Mouse (Mus musculus): ENCODE data around the gene Gm10643. TPM values are rescaled to one million over a fixed set of nuclear protein-coding genes. Genes with fewer than 3 reads are reported as not detected.
A peak's percentile ranks its signal among the peaks of the same experiment; 100 is the strongest.

Gene Gm10643
- total RNA-seq (2014; fragmentation: Nextera tagmentation) (0.90 and 1.5 TPM in 2 replicates), total RNA-seq (2017) (0.34 and 1.8 TPM in 2 replicates)

DNA sequence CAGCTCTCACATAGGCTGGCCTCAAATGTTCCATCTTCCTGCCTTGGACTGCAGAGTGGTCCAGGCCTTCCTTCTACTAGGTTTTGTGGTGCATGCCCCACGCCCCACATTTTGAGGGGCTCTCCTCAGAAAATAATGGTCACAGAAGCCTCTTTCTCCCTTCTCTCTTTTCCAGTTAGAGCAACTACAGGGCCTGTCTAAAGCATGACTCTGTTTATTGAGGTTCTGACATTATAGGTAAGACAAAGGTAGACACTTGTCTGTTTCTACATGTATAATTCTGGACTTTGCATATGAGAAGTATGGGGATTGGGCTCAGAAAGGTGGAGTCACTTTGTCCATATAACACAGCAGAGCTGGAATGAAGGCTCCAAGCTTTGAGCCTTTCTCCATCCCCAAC is at the start of gene Gm10643:
Gene Gm10643 (minus strand): TSS at position 101 of the 400 bp plus-strand sequence.
- ATAC-seq (replicated peaks; ENCODE audit: poor library complexity, severe bottlenecking): no peak

DNA sequence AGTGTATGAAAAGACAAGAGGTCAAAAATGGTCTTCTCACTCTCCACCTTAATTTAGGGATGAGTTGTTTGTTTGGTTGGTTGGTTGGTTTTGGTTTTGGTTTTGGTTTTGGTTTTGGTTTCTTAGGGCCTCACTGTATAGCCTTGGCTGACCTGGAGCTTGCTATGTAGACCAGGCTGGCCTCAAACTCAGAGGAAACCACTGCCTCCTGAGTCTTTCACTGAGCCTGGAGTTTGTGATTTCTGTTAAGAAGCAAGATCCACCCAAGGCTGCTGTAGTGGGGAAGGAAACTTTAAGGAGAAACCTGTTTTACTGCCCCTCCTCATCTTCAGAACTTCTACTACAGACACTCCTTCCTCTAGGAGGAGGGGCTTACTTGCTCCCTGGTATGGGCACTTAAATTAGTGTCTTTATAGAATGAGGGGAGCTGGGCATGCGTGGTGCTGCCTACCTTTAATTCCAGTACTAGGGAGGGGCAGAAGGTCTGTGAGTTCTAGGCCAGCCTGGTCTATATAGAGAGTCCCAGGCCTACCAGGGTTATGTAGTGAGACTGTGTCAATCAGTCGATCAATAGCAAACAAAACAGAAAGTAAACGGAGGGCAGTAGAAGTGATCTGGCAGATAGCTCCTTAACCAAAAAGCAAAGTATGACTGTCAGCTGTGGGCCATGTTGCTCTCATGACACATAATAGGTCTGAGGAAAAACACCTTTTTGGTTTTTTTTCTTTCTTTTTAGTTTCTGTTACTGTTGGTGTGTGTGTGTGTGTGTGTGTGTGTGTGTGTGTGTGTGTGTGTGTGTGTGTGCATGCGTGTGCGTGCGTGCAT is 41.5 kb upstream of the Gm10643 start:
- ATAC-seq (replicated peaks; ENCODE audit: poor library complexity, severe bottlenecking): no peak

DNA sequence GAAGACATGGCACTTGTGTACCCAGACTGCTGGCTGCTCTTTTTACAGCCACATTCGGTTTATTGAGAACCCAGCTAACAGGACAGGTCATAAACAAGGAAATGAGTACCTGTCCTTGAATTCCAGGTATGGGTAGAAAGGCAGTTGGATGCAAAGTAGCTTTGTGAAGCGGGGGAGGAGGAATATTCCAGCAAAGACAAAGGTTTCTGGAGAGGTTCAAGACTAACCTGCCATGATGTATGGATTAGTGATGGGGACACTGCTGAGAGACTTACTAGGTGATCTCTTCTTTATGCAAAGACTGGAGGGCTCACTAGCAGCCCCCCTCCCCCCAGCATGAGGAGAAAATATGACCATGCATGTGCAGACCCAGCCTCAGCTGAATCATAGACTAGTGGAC is 40.7 kb upstream of the Gm10643 start:
- ATAC-seq (replicated peaks; ENCODE audit: poor library complexity, severe bottlenecking): no peak

DNA sequence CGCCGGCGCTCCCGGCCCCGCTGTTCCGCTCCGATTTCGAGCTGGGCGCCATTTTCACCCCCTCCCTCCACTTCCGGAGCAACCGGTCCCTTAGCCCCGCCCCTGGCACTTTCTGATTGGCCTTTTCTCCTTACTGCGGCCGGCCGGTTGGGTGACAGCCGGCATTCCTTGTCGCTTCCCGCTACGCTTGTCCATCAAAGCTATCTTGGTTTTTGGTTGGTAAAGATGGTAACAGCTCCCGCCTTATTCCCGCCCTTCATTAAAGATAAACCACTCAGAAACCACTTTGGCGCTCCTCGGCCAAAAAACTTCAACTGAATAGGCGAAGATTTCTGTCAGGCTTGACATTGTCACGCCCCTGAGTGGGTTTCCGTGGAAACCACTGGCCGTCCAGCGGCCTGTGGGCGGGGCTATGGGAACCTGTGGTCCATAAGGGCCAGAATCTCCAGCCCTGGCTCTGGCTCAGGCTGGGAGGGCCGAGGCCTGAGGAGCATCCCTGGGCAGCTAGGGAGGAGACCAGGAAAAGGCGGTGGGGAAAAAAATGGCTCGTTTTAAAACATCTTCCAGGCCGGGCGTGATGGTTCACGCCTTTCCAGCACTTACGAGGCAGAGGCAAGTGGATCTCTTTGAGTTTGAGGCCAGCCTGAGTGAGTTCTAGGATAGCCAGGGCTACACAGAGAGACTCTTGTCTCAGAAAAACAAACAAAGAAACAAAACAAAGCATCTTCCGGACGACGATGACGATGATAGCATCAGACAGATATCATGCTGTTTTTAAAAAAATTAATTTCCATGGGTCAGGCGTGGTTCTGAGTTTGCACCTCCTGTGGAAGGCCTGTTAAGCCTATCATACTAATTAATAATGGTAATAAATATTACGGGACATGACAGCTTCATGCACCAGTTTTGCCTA is 40.0 kb upstream of the Gm10643 start, which contains the start of gene Dcaf15:
Gene Dcaf15 (minus strand): TSS at position 72 of the 913 bp plus-strand sequence.
- ATAC-seq (replicated peaks; ENCODE audit: poor library complexity, severe bottlenecking): peak; percentile 94

DNA sequence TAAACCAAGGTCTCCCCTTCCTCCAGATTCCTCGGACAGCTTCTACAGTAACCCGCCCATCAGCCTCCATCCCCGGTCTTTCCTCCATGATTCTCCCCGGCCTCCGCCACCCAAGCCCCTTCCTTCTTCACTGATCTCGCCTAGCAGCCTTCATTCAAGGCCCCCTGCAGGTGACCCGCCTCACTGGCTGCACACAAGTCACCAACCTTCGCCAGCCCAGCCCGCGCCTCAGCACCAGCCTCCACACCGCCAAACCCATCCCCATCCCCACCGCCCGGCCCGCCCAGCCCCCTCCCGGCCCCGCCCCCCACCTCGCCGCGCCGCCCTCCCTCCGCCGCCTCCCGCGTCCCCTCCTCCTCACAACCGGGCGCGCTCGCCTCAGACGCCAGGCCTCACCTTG is 39.3 kb upstream of the Gm10643 start:
- peak; percentile 63 for ATAC-seq (replicated peaks; ENCODE audit: poor library complexity, severe bottlenecking)

DNA sequence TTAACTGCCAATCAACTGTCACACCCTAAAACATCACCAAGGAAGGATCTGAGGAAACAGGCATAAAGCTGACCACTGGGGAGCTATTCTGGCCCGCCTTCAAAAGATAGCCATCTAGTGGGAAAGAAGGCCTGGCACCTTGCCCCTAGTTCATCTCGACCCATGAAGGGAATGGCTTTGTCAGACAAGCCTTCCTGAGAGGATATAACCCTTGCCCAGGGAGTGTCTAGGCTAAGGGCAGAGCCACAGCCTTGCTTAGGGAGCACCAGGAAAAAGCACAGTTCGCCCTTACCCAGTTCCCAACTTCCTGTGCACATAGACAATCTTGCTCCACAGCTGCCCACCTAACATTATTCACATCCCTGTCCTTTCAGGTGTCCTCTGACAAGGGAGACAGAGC is 38.7 kb upstream of the Gm10643 start:
- ATAC-seq (replicated peaks; ENCODE audit: poor library complexity, severe bottlenecking): no peak

DNA sequence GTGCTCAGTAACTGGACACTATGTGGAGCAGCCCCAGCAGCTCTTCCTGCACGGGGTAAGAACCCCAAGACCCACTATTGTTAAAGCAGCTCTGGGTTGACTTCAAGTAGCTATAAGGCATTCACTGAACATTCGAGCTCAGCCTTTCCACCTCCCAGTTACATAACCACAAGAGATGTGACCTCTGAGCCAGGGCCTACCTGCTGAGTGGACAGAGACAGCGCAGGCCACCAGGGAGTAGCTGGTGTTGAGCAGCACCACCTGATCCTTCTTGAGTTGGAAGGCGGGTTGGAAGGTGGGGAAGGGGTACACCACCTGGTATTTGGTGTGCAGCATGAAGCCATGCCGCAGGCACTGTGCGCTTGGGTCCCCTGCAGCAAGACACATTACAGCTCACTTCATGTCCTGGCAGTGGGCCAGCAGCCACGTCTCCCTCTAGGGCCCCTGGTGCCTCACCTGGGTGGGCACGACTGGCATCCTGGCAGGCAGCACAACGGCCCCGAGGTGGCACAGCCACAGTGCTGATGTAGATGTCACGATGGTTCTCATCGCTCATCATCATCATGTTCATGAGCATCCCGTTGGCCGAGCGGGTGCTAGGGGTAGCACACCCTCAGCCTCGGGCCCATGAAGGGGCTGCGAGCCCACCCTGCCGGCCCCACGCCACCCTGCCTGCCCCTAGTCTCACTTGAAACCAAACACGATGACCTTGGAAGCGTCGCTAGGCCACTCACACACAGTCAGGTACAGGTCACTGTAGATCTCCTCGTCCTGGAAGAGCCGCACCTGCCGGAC is 36.7 kb upstream of the Gm10643 start:
- no peak for ATAC-seq (replicated peaks; ENCODE audit: poor library complexity, severe bottlenecking)

DNA sequence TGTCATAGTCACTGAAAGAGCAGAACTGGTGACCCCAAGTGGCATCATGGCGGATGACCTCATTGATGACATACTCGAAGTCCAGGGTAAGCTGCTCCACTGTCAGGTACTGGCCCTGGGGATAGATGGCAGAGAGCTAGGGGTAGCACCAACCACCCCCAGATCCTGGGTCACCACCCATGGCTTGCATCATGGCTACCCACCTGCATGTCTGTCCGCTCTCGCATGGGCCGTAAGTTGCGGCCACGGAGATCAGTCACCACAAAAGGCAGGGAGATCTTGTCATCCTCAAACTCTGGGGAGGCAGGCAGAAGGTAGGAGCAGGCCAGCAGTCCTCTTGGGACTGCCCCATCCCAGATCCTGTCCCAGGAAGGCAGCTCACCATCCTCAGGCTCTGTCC is 33.4 kb upstream of the Gm10643 start:
- no peak for ATAC-seq (replicated peaks; ENCODE audit: poor library complexity, severe bottlenecking)

DNA sequence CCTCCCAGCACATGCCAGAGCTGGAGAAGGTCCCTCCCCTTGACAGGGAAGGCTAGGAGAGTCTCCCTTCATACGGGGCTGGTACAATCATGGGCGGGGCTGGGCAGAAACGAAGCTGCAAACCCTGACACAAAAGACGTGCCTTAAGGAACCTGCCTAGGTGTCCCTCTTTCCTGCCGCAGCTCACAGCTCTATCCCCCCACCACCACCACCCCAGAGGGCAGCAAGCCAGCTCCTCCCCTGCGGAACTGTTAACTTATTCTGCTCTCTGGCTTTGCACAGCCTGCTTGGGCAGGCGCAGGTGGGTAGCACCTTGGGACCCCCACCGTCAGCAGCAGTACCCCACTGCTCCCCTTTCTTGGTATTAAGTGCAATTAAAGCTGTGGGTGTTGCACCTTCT is 31.1 kb upstream of the Gm10643 start:
- no peak for ATAC-seq (replicated peaks; ENCODE audit: poor library complexity, severe bottlenecking)

DNA sequence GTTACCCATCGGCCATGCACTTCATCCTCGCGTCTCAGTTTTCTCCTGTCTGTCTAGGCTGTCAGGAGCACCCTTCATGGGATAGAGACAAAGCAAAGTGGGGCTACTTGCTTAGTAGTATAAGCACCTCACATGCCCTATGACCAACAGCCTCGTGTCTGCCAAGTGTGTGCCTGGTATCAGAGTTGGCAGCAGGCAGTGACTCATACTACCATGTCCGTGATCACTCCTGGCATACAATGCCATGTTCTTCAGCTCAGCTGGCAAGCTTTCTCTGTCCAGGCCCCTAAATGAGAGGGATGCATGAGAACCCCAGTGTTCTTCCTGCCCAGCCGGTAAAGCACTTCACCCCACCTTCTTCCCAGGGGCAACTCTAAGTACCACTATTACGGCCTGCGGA is 25.6 kb upstream of the Gm10643 start:
- ATAC-seq (replicated peaks; ENCODE audit: poor library complexity, severe bottlenecking): no peak

DNA sequence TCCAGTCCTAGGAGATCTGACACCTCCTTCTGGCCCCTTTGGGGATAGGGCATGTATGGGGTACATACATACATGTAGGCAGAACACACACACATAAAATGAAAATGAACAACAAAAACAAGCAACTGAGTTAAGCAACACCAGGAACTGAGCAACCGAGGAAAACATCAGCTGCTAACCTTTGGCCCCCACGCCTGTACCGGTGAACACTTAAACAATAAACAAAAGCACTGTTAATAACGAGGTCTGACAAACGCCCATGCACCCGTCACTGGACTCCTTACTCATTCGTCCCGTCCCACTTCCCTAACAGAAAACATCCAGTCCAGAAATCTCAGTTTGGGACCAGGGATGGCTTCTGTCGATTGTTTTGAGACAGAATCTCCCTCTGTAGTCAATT is 24.3 kb upstream of the Gm10643 start:
- ATAC-seq (replicated peaks; ENCODE audit: poor library complexity, severe bottlenecking): no peak

DNA sequence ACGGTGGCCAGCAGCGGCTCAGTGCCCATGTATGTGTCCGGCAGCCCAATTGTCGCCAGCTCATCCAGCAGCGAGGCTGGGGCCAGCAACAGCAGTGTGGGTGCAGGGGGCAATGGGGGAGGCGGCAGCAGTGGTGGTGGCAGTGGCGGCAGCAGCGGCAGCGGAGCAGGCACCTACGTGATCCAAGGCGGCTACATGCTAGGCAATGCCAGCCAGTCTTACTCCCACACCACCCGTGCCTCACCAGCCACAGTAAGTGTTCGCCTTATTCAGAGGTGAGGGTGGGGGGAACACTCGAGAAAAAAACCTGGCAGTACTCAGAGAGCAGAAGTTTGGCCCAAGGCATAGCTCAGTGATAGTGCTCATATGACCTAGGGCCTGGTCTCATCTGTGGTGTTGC is 22.9 kb upstream of the Gm10643 start:
- no peak for ATAC-seq (replicated peaks; ENCODE audit: poor library complexity, severe bottlenecking)

DNA sequence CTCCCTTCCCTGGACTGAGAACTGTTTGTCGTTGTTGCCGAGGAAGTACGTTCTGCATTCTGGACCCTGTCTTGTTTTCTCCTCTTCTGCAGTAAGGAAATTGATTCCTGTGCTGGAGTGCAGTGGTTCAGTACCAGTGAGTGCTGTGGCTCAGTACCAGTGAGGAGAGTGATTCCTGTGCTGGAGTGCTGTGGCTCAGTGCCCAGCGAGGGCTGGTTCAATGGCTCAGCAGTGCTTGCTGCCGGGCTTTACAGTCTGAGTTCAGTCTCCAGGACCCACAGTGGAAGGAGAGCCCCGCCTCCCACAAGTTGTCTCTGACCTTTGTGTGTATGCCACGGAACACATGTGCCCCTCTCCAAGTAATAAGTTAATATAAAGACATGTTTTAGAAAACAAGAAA is 22.2 kb upstream of the Gm10643 start:
- no peak for ATAC-seq (replicated peaks; ENCODE audit: poor library complexity, severe bottlenecking)

DNA sequence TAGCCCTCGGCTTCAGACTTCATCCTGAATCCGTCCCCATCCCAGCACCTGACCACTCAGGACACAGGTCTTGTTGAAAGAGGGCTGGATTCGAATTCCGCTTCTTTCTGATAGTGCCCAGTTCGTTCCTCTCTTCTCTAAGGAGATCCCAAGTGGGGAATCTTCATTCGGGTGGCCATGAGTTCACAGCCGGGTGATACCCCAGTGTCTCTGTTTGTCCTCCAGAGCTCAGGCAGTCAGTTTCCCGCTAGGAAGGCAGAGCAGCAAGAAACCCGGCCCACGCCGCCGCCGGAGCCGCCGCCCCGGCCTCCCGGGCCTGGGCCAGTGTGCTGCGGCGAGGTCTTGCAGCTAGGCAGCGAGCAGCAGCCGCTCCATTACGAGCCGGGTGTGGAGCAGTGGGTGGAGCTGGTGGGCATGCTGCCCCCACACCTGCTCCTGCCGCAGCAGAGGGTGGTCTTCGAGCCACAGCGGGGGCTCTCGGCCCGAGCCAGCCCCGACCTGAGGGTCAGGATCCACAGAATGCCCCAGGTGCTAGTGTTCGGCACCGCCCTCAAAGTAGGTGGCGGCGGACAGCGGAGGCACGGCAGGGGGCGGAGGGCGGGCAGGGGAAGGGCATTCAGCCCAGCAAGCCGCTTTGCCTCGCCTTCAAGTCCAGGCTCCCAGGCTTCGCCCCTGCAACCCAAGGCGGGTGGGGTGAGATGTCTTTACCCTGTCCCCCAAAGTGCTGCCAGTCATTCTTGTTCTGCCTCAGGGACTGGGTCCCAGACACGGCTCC is 19.6 kb upstream of the Gm10643 start:
- no peak for ATAC-seq (replicated peaks; ENCODE audit: poor library complexity, severe bottlenecking)

DNA sequence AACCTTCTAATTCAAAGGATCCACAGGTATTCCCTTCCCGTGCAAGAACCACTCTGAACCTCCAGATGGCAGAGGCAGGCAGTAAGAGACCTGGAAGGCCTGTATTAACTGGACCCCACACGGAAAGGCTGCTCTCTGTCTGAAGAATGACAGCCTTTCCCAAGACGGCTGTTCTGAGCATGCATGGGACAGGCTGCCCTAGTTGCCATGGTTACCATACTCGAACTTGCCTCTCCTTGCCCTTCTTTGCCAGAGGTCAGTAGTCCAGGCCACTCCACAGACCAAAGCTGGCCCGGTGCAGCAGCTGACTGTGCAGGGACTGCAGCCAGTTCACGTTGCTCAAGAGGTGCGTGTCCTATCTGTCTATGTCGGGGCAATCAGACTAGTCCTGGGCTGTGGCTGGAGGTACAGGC is 18.9 kb upstream of the Gm10643 start:
- no peak for ATAC-seq (replicated peaks; ENCODE audit: poor library complexity, severe bottlenecking)

DNA sequence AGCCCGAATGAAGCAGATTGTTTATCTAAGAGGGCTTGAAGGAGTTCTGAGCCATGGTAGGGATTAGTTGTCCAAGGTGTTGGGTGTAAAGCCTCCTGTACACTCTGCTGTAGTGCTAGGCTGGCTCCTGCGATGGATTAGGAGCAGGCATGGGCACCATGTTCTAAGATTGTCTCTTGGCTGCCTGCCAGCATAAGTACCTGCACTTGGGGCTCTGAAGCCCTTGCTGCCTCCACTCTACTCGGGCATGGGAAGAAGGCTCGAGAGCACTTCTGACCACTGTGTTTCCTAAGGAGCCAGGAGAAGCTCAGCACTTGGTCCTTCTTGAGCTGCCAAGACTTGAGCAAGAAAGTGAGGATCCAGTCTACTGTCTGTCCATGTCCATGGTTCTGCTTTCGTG is 14.3 kb upstream of the Gm10643 start:
- ATAC-seq (replicated peaks; ENCODE audit: poor library complexity, severe bottlenecking): no peak

DNA sequence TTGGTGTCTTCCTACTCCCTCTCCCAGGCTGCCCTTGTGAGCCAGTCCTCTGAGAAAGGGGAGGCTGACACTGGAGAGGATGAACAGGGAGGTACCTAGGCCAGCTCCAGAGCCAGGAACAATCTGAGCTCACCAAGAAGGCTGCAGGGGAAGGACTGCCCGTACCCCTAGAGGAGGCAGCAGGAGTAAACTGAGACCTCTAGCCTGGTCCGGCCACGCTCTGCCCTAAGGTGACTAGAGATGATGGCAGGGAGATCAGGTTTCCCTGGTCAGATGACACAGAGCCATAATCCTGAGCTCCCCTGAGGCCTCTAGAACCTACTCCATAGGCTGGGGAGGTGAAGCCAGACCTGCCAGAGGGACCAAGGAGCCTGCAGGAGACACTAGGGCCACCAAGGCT is 11.9 kb upstream of the Gm10643 start:
- ATAC-seq (replicated peaks; ENCODE audit: poor library complexity, severe bottlenecking): no peak

DNA sequence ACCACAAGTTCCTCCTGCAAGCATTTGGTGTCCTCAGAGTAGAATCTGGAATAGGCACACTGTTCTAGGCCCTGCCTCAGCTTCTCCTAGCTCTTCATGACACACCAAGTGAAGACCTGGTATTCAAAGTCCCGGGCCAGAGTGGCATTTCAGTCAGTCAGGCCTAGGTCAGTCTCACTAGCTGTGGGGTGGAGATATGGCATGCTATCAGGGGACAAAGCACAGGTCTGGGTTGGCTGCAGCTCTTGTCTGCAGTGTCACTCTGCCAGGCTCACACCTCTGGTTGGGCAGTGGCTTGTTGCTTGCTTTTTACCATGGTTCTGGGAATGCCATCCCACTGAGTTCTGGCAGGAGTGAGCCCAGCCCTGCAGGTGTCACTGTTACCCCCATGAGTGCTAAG is 11.5 kb upstream of the Gm10643 start:
- no peak for ATAC-seq (replicated peaks; ENCODE audit: poor library complexity, severe bottlenecking)

DNA sequence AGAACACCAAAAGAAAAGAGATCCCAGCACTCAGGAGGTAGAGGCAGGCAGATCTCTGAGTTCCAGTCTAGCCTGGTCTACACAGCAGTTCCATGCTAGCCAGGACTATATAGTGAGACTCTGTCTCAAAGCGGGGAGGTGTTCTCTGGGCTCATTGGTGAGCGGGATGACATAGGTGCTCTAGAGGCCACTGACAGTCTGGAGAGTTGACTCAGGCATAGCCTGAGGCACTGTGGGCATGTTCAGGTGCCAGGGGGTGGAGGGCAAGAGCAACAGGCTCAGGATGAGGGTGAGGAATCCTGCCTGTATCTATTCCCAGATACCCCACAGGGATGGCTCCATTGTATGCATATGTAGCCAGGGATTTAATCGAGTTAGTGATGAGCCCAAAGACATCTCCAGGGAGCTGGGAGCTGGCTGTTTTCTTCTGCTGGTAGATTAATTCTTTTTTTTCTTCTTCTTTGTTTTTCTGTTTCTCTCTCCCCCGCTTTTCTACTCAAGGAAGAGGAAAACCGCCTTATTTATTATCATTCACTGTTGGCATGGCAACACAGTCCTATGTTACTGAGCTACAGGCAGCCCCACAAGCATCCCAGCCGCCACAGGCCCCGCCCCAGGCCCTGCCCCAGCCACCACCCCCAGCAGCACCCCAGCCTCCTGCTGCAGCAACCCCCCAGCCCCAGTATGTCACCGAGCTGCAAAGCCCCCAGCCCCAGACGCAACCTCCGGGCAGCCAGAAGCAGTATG is 8.5 kb upstream of the Gm10643 start:
- ATAC-seq (replicated peaks; ENCODE audit: poor library complexity, severe bottlenecking): no peak
